Mouse (Mus musculus) intestine, embryonic 14.5 days (tissue): Measurements from ENCODE around the gene Grik4. TPM values are rescaled to one million over a fixed set of nuclear protein-coding genes. Genes with fewer than 3 reads are reported as not detected.

Experiments
- ATAC-seq: fragments of 200-750 bp; cut with Nextera tagmentation; replicated peaks from 2 replicates; pipeline ENCODE4 v1.8.0; 2017; ENCODE audit warnings: low read depth, moderate number of reproducible peaks, moderate TSS enrichment, moderate library complexity; ENCODE audit not compliant: low FRiP score, low TSS enrichment
- DNase-seq: peaks from one replicate; pipeline ENCODE4 v3.0.0-alpha.2; 2018; ENCODE audit warnings: low spot score
- H3K27ac ChIP-seq: fragments of 300-500 bp; sonication (generic); 2 replicates; pipeline ENCODE4 v1.5.1; 2014; ENCODE audit warnings: low read depth, mild to moderate bottlenecking, control low read depth
- H3K27me3 ChIP-seq: fragments of 300-500 bp; sonication (generic); replicated peaks from 2 replicates; pipeline ENCODE4 v1.6.1; 2014; ENCODE audit warnings: low read length, control low read depth; ENCODE audit not compliant: control insufficient read depth, insufficient read depth
- H3K36me3 ChIP-seq: fragments of 300-500 bp; sonication (generic); 2 replicates; pipeline ENCODE4 v1.6.1; 2014; ENCODE audit warnings: low read length, control low read depth; ENCODE audit not compliant: control insufficient read depth, insufficient read depth
- H3K4me1 ChIP-seq: fragments of 300-500 bp; sonication (generic); replicated peaks from 2 replicates; pipeline ENCODE4 v1.6.1; 2014; ENCODE audit warnings: low read length, control low read depth, mixed read lengths; ENCODE audit not compliant: control insufficient read depth, insufficient read depth
- H3K4me2 ChIP-seq: fragments of 300-500 bp; sonication (generic); 2 replicates; pipeline ENCODE4 v1.6.1; 2014; ENCODE audit warnings: low read length
- H3K4me3 ChIP-seq: fragments of 300-500 bp; sonication (generic); 2 replicates; pipeline ENCODE4 v1.5.1; 2014; ENCODE audit warnings: low read depth, low read length, control low read depth, mixed read lengths
- H3K9ac ChIP-seq: fragments of 300-500 bp; sonication (generic); 2 replicates; pipeline ENCODE4 v1.6.1; 2014; ENCODE audit warnings: mild to moderate bottlenecking, low read length
- H3K9me3 ChIP-seq: fragments of 300-500 bp; sonication (generic); 2 replicates; pipeline ENCODE4 v1.6.1; 2016; ENCODE audit warnings: low read length, control low read depth; ENCODE audit not compliant: control insufficient read depth
- WGBS: fragments of 180-500 bp; shearing (Covaris S2); extraction: QIAGEN DNeasy Blood & Tissue Kit; methylation state at CpG from one replicate; pipeline ENCODE4 v1.1.7; 2014; 5-methylcytosine and 5-hydroxymethylcytosine counted together
- polyA plus RNA-seq: library from polyadenylated mRNA; unstranded; fragments of >200 nt; fragmentation: Nextera tagmentation; extraction: Ambion mirVana; gene quantifications from 2 replicates; pipeline ENCODE4 v1.2.1, GENCODE M21; 2014

Gene Grik4
- polyA plus RNA-seq, 1 experiment from 2014 or later, result 1.3 TPM

GRCm38 (mm10) chr9:42809146-42809545 is 135.1 kb downstream of the Grik4 start:
- Histone ChIP-seq H3K4me3 (no peak overlapping the region), H3K9ac (no peak overlapping the region), H3K4me2 (no peak overlapping the region), H3K27me3 (no peaks in the 10 kb centered on the region), H3K27ac (no peak overlapping the region), H3K36me3 (no peaks in the 10 kb centered on the region), H3K4me1 (no peaks in the 10 kb centered on the region), H3K9me3 (no peaks in the 10 kb centered on the region)
- WGBS, result 92% methylated on average over 3 of the region's 3 CpGs
- ATAC-seq (no peak), DNase-seq (no peak)

GRCm38 (mm10) chr9:42808394-42808793 is 135.9 kb downstream of the Grik4 start:
- DNase-seq, result no peak

GRCm38 (mm10) chr9:42803061-42803491 is 141.2 kb downstream of the Grik4 start:
- H3K27ac ChIP-seq, result no peak overlapping the region
- no peak overlapping the region for H3K4me2 ChIP-seq
- peaks cover 3% of the 10 kb centered on the region; the same call in 1 of the 2 replicates for H3K4me1 ChIP-seq
- no peaks in the 10 kb centered on the region for H3K36me3 ChIP-seq
- H3K9me3 ChIP-seq, result no peaks in the 10 kb centered on the region
- no peak for ATAC-seq
- H3K9ac ChIP-seq, result no peak overlapping the region
- WGBS, result 67% methylated on average over 3 of the region's 3 CpGs
- H3K4me3 ChIP-seq, result no peak overlapping the region
- no peak for DNase-seq
- no peaks in the 10 kb centered on the region for H3K27me3 ChIP-seq

More at GRCm38 (mm10) chr9:42808394-42808793, 135.9 kb downstream of the Grik4 start:
- no peak overlapping the region for H3K4me3 ChIP-seq
- H3K27ac ChIP-seq, result no peak overlapping the region
- no peak overlapping the region for H3K4me2 ChIP-seq
- no peaks in the 10 kb centered on the region for H3K36me3 ChIP-seq
- H3K9me3 ChIP-seq, result no peaks in the 10 kb centered on the region
- H3K4me1 ChIP-seq, result no peaks in the 10 kb centered on the region
- no peak overlapping the region for H3K9ac ChIP-seq
- ATAC-seq, result no peak
- 73% methylated on average over 9 of the region's 9 CpGs for WGBS
- no peaks in the 10 kb centered on the region for H3K27me3 ChIP-seq

- Histone ChIP-seq H3K4me2 (no peak overlapping the region), H3K27ac (no peak overlapping the region), H3K9ac (no peak overlapping the region), H3K36me3 (no peaks in the 10 kb centered on the region), H3K27me3 (no peaks in the 10 kb centered on the region), H3K9me3 (no peaks in the 10 kb centered on the region), H3K4me1 (peaks cover 3% of the 10 kb centered on the region; the same call in 1 of the 2 replicates), H3K4me3 (no peak overlapping the region)
- 63% methylated on average over 11 of the region's 11 CpGs for WGBS
- ATAC-seq (no peak), DNase-seq (no peak)
Measured at GRCm38 (mm10) chr9:42801929-42802328, 142.4 kb downstream of the Grik4 start.

- H3K4me3 ChIP-seq, result no peak overlapping the region
- DNase-seq (no peak), ATAC-seq (no peak)
- H3K4me1 ChIP-seq, result peaks cover 10% of the 10 kb centered on the region
- WGBS, result 75% methylated on average over 7 of the region's 7 CpGs
- no peaks in the 10 kb centered on the region for H3K9me3 ChIP-seq
- no peak overlapping the region for H3K4me2 ChIP-seq
- no peaks in the 10 kb centered on the region for H3K27me3 ChIP-seq
- no peak overlapping the region for H3K27ac ChIP-seq
- H3K9ac ChIP-seq, result no peak overlapping the region
- H3K36me3 ChIP-seq, result no peaks in the 10 kb centered on the region
Measured at GRCm38 (mm10) chr9:42800138-42800537, 144.2 kb downstream of the Grik4 start.

- DNase-seq, result no peak
- H3K4me3 ChIP-seq, result no peak overlapping the region
- H3K9me3 ChIP-seq, result no peaks in the 10 kb centered on the region
- H3K36me3 ChIP-seq, result no peaks in the 10 kb centered on the region
- H3K4me2 ChIP-seq, result no peak overlapping the region
- no peak overlapping the region for H3K27ac ChIP-seq
- ATAC-seq, result no peak
- H3K27me3 ChIP-seq, result no peaks in the 10 kb centered on the region
- peaks cover 10% of the 10 kb centered on the region for H3K4me1 ChIP-seq
- H3K9ac ChIP-seq, result no peak overlapping the region
- 86% methylated on average over 5 of the region's 5 CpGs for WGBS
Measured at GRCm38 (mm10) chr9:42799694-42800093, 144.6 kb downstream of the Grik4 start.

- Histone ChIP-seq H3K9ac (no peak overlapping the region), H3K4me2 (no peak overlapping the region), H3K9me3 (no peaks in the 10 kb centered on the region), H3K4me1 (peaks cover 10% of the 10 kb centered on the region), H3K27ac (no peak overlapping the region), H3K36me3 (no peaks in the 10 kb centered on the region), H3K27me3 (no peaks in the 10 kb centered on the region), H3K4me3 (no peak overlapping the region)
- WGBS, result 58% methylated on average over 5 of the region's 5 CpGs
- DNase-seq (no peak), ATAC-seq (no peak)
Measured at GRCm38 (mm10) chr9:42799242-42799641, 145.1 kb downstream of the Grik4 start.

GRCm38 (mm10) chr9:42798280-42798679 is 146.0 kb downstream of the Grik4 start:
- ATAC-seq, result 0 out of 2 replicates have a peak, but pooled peaks have one; percentile 16
- Histone ChIP-seq H3K4me2 (no peak overlapping the region), H3K36me3 (no peaks in the 10 kb centered on the region), H3K9me3 (no peaks in the 10 kb centered on the region), H3K4me1 (peaks cover 10% of the 10 kb centered on the region), H3K27ac (no peak overlapping the region), H3K27me3 (no peaks in the 10 kb centered on the region), H3K9ac (no peak overlapping the region), H3K4me3 (no peak overlapping the region)
- DNase-seq, result no peak
- WGBS, result 72% methylated on average over 4 of the region's 4 CpGs

- Histone ChIP-seq H3K27ac (no peak overlapping the region), H3K9ac (no peak overlapping the region), H3K27me3 (no peaks in the 10 kb centered on the region), H3K9me3 (no peaks in the 10 kb centered on the region), H3K4me2 (no peak overlapping the region), H3K4me3 (no peak overlapping the region), H3K36me3 (no peaks in the 10 kb centered on the region), H3K4me1 (peaks cover 10% of the 10 kb centered on the region)
- DNase-seq (no peak), ATAC-seq (peak; percentile 49; the same call in 1 of the 2 replicates)
- 40% methylated on average over 8 of the region's 8 CpGs for WGBS
Measured at GRCm38 (mm10) chr9:42797276-42797675, 147.0 kb downstream of the Grik4 start.
